Mouse (Mus musculus): ENCODE measurements around the gene Pxylp1. TPM values are rescaled to one million over a fixed set of nuclear protein-coding genes. Genes with fewer than 3 reads are reported as not detected.

The Pxylp1 gene
- polyA plus RNA-seq, 1 experiment from 2014 or later = 55.7 TPM

Other genes with a start within 250 kb of the Pxylp1 start
- gene Zbtb38, start 139.8 kb downstream of the Pxylp1 start, polyA plus RNA-seq (2015; fragmentation: Nextera tagmentation; extraction: Ambion mirVana) = 42.2 and 44.0 TPM in 2 replicates
- 50.3 and 52.3 TPM in 2 replicates for gene Spsb4, start 126.2 kb upstream of the Pxylp1 start, polyA plus RNA-seq (2015; fragmentation: Nextera tagmentation; extraction: Ambion mirVana)
- gene Slc25a36, start 218.5 kb upstream of the Pxylp1 start, polyA plus RNA-seq (2015; fragmentation: Nextera tagmentation; extraction: Ambion mirVana) = 84.1 and 85.5 TPM in 2 replicates